Mouse (Mus musculus) brain, embryonic 14.5 days (tissue): ENCODE data around the gene Faim2.

Experiments
- CTCF ChIP-seq: fragments of 200-500 bp; IDR thresholded peaks from 2 replicates; pipeline ENCODE4 v1.5.1; 2012; ENCODE audit warnings: inconsistent platforms, mild to moderate bottlenecking, moderate library complexity, borderline replicate concordance; ENCODE audit not compliant: insufficient read depth, insufficient read length; ENCODE audit errors: extremely low read depth
- POLR2A ChIP-seq: fragments of 200-500 bp; IDR thresholded peaks from 2 replicates; pipeline ENCODE4 v1.6.1; 2012; ENCODE audit warnings: mild to moderate bottlenecking, inconsistent platforms, borderline replicate concordance; ENCODE audit not compliant: poor library complexity, insufficient read depth, insufficient read length, severe bottlenecking; ENCODE audit errors: extremely low read depth

- TF ChIP-seq CTCF (peak; percentile 82), POLR2A (no peak)
These were observed 30.9 kb downstream of the Faim2 start for GRCm38 (mm10) chr15:99497061-99497460.
